12 mouse cellular contexts compared by ENCODE assay signal in genomic region chr13:31370873-31371272, GRCm38 (mm10).
"Had no signal": no experiment of that assay in that cellular context is flagged by ENCODE, and none has a peak within 500 bp of the region (broad histone marks: within the 10 kb centered on the region; RNA-seq: fewer than 3 reads in every experiment).

No protein-coding gene starts in this region.

- H3K27me3 ChIP-seq: liver, embryonic 15.5 days; midbrain, embryonic 13.5 days; stomach, embryonic 15.5 days had no signal

- H3K4me2 ChIP-seq: liver, embryonic 15.5 days; midbrain, embryonic 13.5 days; stomach, embryonic 15.5 days had no signal

- H3K4me1 ChIP-seq: stomach, embryonic 15.5 days had no signal

- H3K9me3 ChIP-seq: liver, embryonic 15.5 days; midbrain, embryonic 13.5 days; stomach, embryonic 15.5 days had no signal

- H3K27ac ChIP-seq: kidney, postnatal 0 days; left cerebral cortex, adult 2 months; liver, embryonic 15.5 days; macrophage; midbrain, embryonic 13.5 days had no signal

- H3K9ac ChIP-seq: liver, embryonic 15.5 days; midbrain, embryonic 13.5 days; stomach, embryonic 15.5 days had no signal

- H3K36me3 ChIP-seq: liver, embryonic 15.5 days; midbrain, embryonic 13.5 days; stomach, embryonic 15.5 days had no signal

- ATAC-seq: lung, postnatal 0 days; midbrain, embryonic 13.5 days had no signal

- H3K4me3 ChIP-seq: left cerebral cortex, adult 2 months; liver, embryonic 15.5 days; midbrain, embryonic 13.5 days; stomach, embryonic 15.5 days had no signal

- DNase-seq: kidney, adult 2 months; kidney, postnatal 36 days; lung, adult 2 months; right cerebral cortex, postnatal 14 days; thymus, postnatal 4 days had no signal
